Mouse (Mus musculus): Measurements from ENCODE around the gene Paqr4.

The Paqr4 gene

GRCm38 (mm10) chr17:23725477-23725876, 15.2 kb downstream of the Paqr4 start:
- DNase-seq, result no peak

- DNase-seq, result no peak
Measured at GRCm38 (mm10) chr17:23722376-23723125, 18.1 kb downstream of the Paqr4 start, which contains the start of gene 1520401A03Rik. TSS of gene 1520401A03Rik (minus strand) at chr17:23722783.

- DNase-seq, result no peak
Measured at GRCm38 (mm10) chr17:23721886-23722285, 18.8 kb downstream of the Paqr4 start.

- no peak for DNase-seq
Measured at GRCm38 (mm10) chr17:23719455-23719854, 21.2 kb downstream of the Paqr4 start.

GRCm38 (mm10) chr17:23717003-23717402, 23.7 kb downstream of the Paqr4 start:
- no peak for DNase-seq

- peak; percentile 85 for DNase-seq
Measured at GRCm38 (mm10) chr17:23706212-23706611, 34.5 kb downstream of the Paqr4 start.

- DNase-seq, result no peak
Measured at GRCm38 (mm10) chr17:23705525-23706104, 35.1 kb downstream of the Paqr4 start.

GRCm38 (mm10) chr17:23704741-23705140, 35.9 kb downstream of the Paqr4 start:
- DNase-seq, result no peak

GRCm38 (mm10) chr17:23703301-23703700, 37.4 kb downstream of the Paqr4 start:
- no peak for DNase-seq

- DNase-seq, result peak; percentile 89
Measured at GRCm38 (mm10) chr17:23700079-23700478, 40.6 kb downstream of the Paqr4 start.

GRCm38 (mm10) chr17:23699131-23700077, 41.3 kb downstream of the Paqr4 start:
- peak; percentile 52 for DNase-seq

GRCm38 (mm10) chr17:23695801-23696200, 44.9 kb downstream of the Paqr4 start:
- DNase-seq, result no peak

GRCm38 (mm10) chr17:23694491-23694890, 46.2 kb downstream of the Paqr4 start:
- no peak for DNase-seq
